Mouse (Mus musculus): ENCODE measurements around the gene Eps8l1. TPM values are rescaled to one million over a fixed set of nuclear protein-coding genes. Genes with fewer than 3 reads are reported as not detected.
"Not testable (repeated sequence)": the region's sequence is repeated elsewhere in the genome, so short reads cannot be mapped to it uniquely, and the experiment has no call there.

Gene Eps8l1
- polyA plus RNA-seq, 1 experiment from 2014 or later: 0.97 TPM

GRCm38 (mm10) chr7:4518487-4518886 is 58.0 kb downstream of the Eps8l1 start:
- Histone ChIP-seq H3K27me3 (ENCODE audit: insufficient read depth, low read length) (peaks cover 16% of the 10 kb centered on the region), H3K9me3 (ENCODE audit: low read length) (no peaks in the 10 kb centered on the region), H3K4me3 (ENCODE audit: low read depth, low read length) (no peak overlapping the region), H3K4me1 (ENCODE audit: insufficient read depth) (peaks cover 7% of the 10 kb centered on the region; the same call in 1 of the 2 replicates), H3K9ac (replicated peaks) (no peak overlapping the region), H3K4me2 (ENCODE audit: low read depth, low read length) (no peak overlapping the region), H3K27ac (ENCODE audit: low read depth) (no peak overlapping the region), H3K36me3 (replicated peaks; ENCODE audit: insufficient read depth, low read length) (no peaks in the 10 kb centered on the region)
- ATAC-seq (no peak), DNase-seq (no peak)
- 50% methylated on average over 1 of the region's 1 CpGs for WGBS (ENCODE audit: insufficient replicate concordance)
- TF ChIP-seq CTCF (IDR thresholded peaks at IDR 0.05; ENCODE audit: low read depth): no peak
- TF ChIP-seq EP300 (IDR thresholded peaks at IDR 0.05; ENCODE audit: low read depth): no peak

- Histone ChIP-seq H3K27me3 (ENCODE audit: insufficient read depth, low read length) (peaks cover 16% of the 10 kb centered on the region), H3K4me3 (ENCODE audit: low read depth, low read length) (no peak overlapping the region), H3K9ac (replicated peaks) (no peak overlapping the region), H3K9me3 (ENCODE audit: low read length) (no peaks in the 10 kb centered on the region), H3K27ac (ENCODE audit: low read depth) (no peak overlapping the region), H3K4me1 (ENCODE audit: insufficient read depth) (peaks cover 10% of the 10 kb centered on the region), H3K36me3 (replicated peaks; ENCODE audit: insufficient read depth, low read length) (no peaks in the 10 kb centered on the region), H3K4me2 (ENCODE audit: low read depth, low read length) (peak overlapping the region; percentile 46)
- DNase-seq (no peak), ATAC-seq (no peak)
- TF ChIP-seq EP300 (IDR thresholded peaks at IDR 0.05; ENCODE audit: low read depth) (no peak), CTCF (IDR thresholded peaks at IDR 0.05; ENCODE audit: low read depth) (0 out of 2 replicates have a peak, but pooled peaks have one; percentile 12)
- 37% methylated on average over 31 of the region's 32 CpGs for WGBS (ENCODE audit: insufficient replicate concordance)
These were observed 60.9 kb downstream of the Eps8l1 start for GRCm38 (mm10) chr7:4521231-4522003.

- Histone ChIP-seq H3K9me3 (ENCODE audit: low read length) (no peaks in the 10 kb centered on the region), H3K27ac (ENCODE audit: low read depth) (no peak overlapping the region), H3K4me1 (ENCODE audit: insufficient read depth) (peaks cover 14% of the 10 kb centered on the region), H3K36me3 (replicated peaks; ENCODE audit: insufficient read depth, low read length) (no peaks in the 10 kb centered on the region), H3K4me2 (ENCODE audit: low read depth, low read length) (no peak overlapping the region), H3K27me3 (ENCODE audit: insufficient read depth, low read length) (peaks cover 16% of the 10 kb centered on the region), H3K4me3 (ENCODE audit: low read depth, low read length) (no peak overlapping the region), H3K9ac (replicated peaks) (no peak overlapping the region)
- 63% methylated on average over 6 of the region's 6 CpGs for WGBS (ENCODE audit: insufficient replicate concordance)
- ATAC-seq: no peak
- TF ChIP-seq EP300 (IDR thresholded peaks at IDR 0.05; ENCODE audit: low read depth): no peak
- TF ChIP-seq CTCF (IDR thresholded peaks at IDR 0.05; ENCODE audit: low read depth): no peak
- DNase-seq: no peak
These were observed 61.8 kb downstream of the Eps8l1 start for GRCm38 (mm10) chr7:4522292-4522691.

- H3K9ac ChIP-seq (replicated peaks): no peak overlapping the region
- no peak overlapping the region for H3K27ac ChIP-seq (ENCODE audit: low read depth)
- no peak overlapping the region for H3K4me3 ChIP-seq (ENCODE audit: low read depth, low read length)
- H3K4me2 ChIP-seq (ENCODE audit: low read depth, low read length): no peak overlapping the region
- 82% methylated on average over 33 of the region's 33 CpGs for WGBS (ENCODE audit: insufficient replicate concordance)
- no peaks in the 10 kb centered on the region for H3K36me3 ChIP-seq (replicated peaks; ENCODE audit: insufficient read depth, low read length)
- ATAC-seq: no peak
- no peaks in the 10 kb centered on the region for H3K9me3 ChIP-seq (ENCODE audit: low read length)
- H3K27me3 ChIP-seq (ENCODE audit: insufficient read depth, low read length): peaks cover 16% of the 10 kb centered on the region
- no peak for DNase-seq
- peaks cover 14% of the 10 kb centered on the region for H3K4me1 ChIP-seq (ENCODE audit: insufficient read depth)
- TF ChIP-seq EP300 (IDR thresholded peaks at IDR 0.05; ENCODE audit: low read depth) (no peak), CTCF (IDR thresholded peaks at IDR 0.05; ENCODE audit: low read depth) (no peak)
These were observed 63.0 kb downstream of the Eps8l1 start for GRCm38 (mm10) chr7:4523205-4524130.

- peaks cover 16% of the 10 kb centered on the region for H3K27me3 ChIP-seq (ENCODE audit: insufficient read depth, low read length)
- ATAC-seq: peak; percentile 59
These were observed 63.9 kb downstream of the Eps8l1 start, which contains the start of gene Tnni3 for GRCm38 (mm10) chr7:4524212-4524922. Gene Tnni3 (minus strand): TSS chr7:4524229.

More at GRCm38 (mm10) chr7:4524212-4524922, 63.9 kb downstream of the Eps8l1 start, which contains the start of gene Tnni3:
- 55% methylated on average over 15 of the region's 15 CpGs for WGBS (ENCODE audit: insufficient replicate concordance)
- H3K9me3 ChIP-seq (ENCODE audit: low read length); H3K4me3 ChIP-seq (ENCODE audit: low read depth, low read length); H3K9ac ChIP-seq (replicated peaks); H3K4me2 ChIP-seq (ENCODE audit: low read depth, low read length); H3K27ac ChIP-seq (ENCODE audit: low read depth); H3K36me3 ChIP-seq (replicated peaks; ENCODE audit: insufficient read depth, low read length): not testable (repeated sequence)
- H3K4me1 ChIP-seq (ENCODE audit: insufficient read depth): peaks cover 14% of the 10 kb centered on the region
- TF ChIP-seq CTCF (IDR thresholded peaks at IDR 0.05; ENCODE audit: low read depth): peak; percentile 83
- peak; percentile 71 for DNase-seq

Measured in liver, postnatal 0 days (tissue).